Mouse (Mus musculus) kidney, adult 2 months (tissue): ENCODE results near the gene Agbl4. TPM values are rescaled to one million over a fixed set of nuclear protein-coding genes. Genes with fewer than 3 reads are reported as not detected.

Source experiments
- DNase-seq: peaks from one replicate; pipeline ENCODE4 v3.0.0; 2021
- H3K27ac ChIP-seq: fragments of 200-500 bp; 2 replicates; pipeline ENCODE4 v1.5.1; 2012; ENCODE audit warnings: low read depth, low read length, control low read depth, inconsistent platforms; ENCODE audit not compliant: insufficient read depth
- H3K27me3 ChIP-seq: fragments of 200-500 bp; replicated peaks from 2 replicates; pipeline ENCODE4 v1.6.1; 2012; ENCODE audit warnings: mild to moderate bottlenecking, moderate library complexity, low read length, inconsistent platforms; ENCODE audit not compliant: control insufficient read depth, insufficient read depth
- H3K36me3 ChIP-seq: fragments of 200-500 bp; 2 replicates; pipeline ENCODE4 v1.6.1; 2012; ENCODE audit warnings: mild to moderate bottlenecking, moderate library complexity, low read length, inconsistent platforms; ENCODE audit not compliant: control insufficient read depth, insufficient read depth
- H3K4me1 ChIP-seq: fragments of 200-500 bp; 2 replicates; pipeline ENCODE4 v1.6.1; 2011; ENCODE audit warnings: low read length; ENCODE audit not compliant: control insufficient read depth, insufficient read depth
- H3K4me3 ChIP-seq: fragments of 200-500 bp; 2 replicates; pipeline ENCODE4 v1.5.1; 2011; ENCODE audit warnings: mild to moderate bottlenecking, low read depth, low read length, control low read depth; ENCODE audit not compliant: insufficient read depth
- CTCF ChIP-seq: fragments of 200-500 bp; conservative IDR thresholded peaks from 2 replicates; pipeline ENCODE4 v1.5.1; 2011; ENCODE audit warnings: low read depth, mild to moderate bottlenecking, control low read depth, low read length, moderate library complexity, mixed read lengths; ENCODE audit not compliant: insufficient read depth, insufficient read length
- POLR2A ChIP-seq: fragments of 200-500 bp; IDR thresholded peaks from one replicate; pipeline ENCODE4 v1.6.1; 2011; ENCODE audit warnings: low read depth, low read length, control low read depth
- WGBS: fragments of 180-500 bp; shearing (Covaris S2); methylation state at CpG from one replicate; pipeline ENCODE4 v1.1.7; 2018; 5-methylcytosine and 5-hydroxymethylcytosine counted together
- polyA plus RNA-seq: library from polyadenylated mRNA; depleted of rRNA; stranded (reverse); fragments of >200 nt; gene quantifications from 2 replicates; pipeline ENCODE4 v1.2.3, GENCODE M21; 2012

The Agbl4 gene
- polyA plus RNA-seq, 1 experiment, result 0.16 TPM

- Histone ChIP-seq H3K4me3 (no peak overlapping the region), H3K27me3 (no peaks in the 10 kb centered on the region; the same call in 1 of the 2 replicates), H3K36me3 (no peaks in the 10 kb centered on the region), H3K27ac (no peak overlapping the region), H3K4me1 (0 out of 2 replicates have a peak, but pooled peaks cover 2% of the 10 kb centered on the region)
- 87% methylated on average over 2 of the region's 2 CpGs for WGBS
- TF ChIP-seq CTCF, result no peak
- TF ChIP-seq POLR2A, result no peak
- DNase-seq, result no peak
Measured at GRCm38 (mm10) chr4:111504952-111505351, 1107.5 kb downstream of the Agbl4 start.

- DNase-seq, result peak; percentile 10
- H3K36me3 ChIP-seq, result no peaks in the 10 kb centered on the region
- WGBS, result 14% methylated on average over 2 of the region's 2 CpGs
- no peak overlapping the region for H3K4me3 ChIP-seq
- TF ChIP-seq POLR2A (no peak), CTCF (no peak; the same call in 1 of the 2 replicates)
- H3K4me1 ChIP-seq, result 0 out of 2 replicates have a peak, but pooled peaks cover 2% of the 10 kb centered on the region
- no peaks in the 10 kb centered on the region for H3K27me3 ChIP-seq
- no peak overlapping the region for H3K27ac ChIP-seq
Measured at GRCm38 (mm10) chr4:111510129-111510528, 1112.7 kb downstream of the Agbl4 start.

- no peak for DNase-seq
- Histone ChIP-seq H3K27me3 (no peaks in the 10 kb centered on the region), H3K4me1 (0 out of 2 replicates have a peak, but pooled peaks cover 2% of the 10 kb centered on the region), H3K27ac (no peak overlapping the region), H3K4me3 (no peak overlapping the region), H3K36me3 (no peaks in the 10 kb centered on the region)
- 41% methylated on average over 3 of the region's 3 CpGs for WGBS
- TF ChIP-seq CTCF (no peak), POLR2A (no peak)
Measured at GRCm38 (mm10) chr4:111513921-111514320, 1116.5 kb downstream of the Agbl4 start.

- H3K27me3 ChIP-seq, result no peaks in the 10 kb centered on the region
- no peaks in the 10 kb centered on the region for H3K4me1 ChIP-seq
- no peak overlapping the region for H3K4me3 ChIP-seq
- H3K27ac ChIP-seq, result no peak overlapping the region
- TF ChIP-seq POLR2A (no peak), CTCF (no peak)
- DNase-seq, result no peak
- WGBS, result 93% methylated on average over 2 of the region's 2 CpGs
- H3K36me3 ChIP-seq, result no peaks in the 10 kb centered on the region
Measured at GRCm38 (mm10) chr4:111516136-111516535, 1118.7 kb downstream of the Agbl4 start.

GRCm38 (mm10) chr4:111517063-111517792, 1119.8 kb downstream of the Agbl4 start:
- no peak overlapping the region for H3K27ac ChIP-seq
- H3K4me3 ChIP-seq, result no peak overlapping the region
- no peaks in the 10 kb centered on the region for H3K36me3 ChIP-seq
- WGBS, result 61% methylated on average over 4 of the region's 4 CpGs
- DNase-seq, result no peak
- H3K4me1 ChIP-seq, result no peaks in the 10 kb centered on the region
- no peaks in the 10 kb centered on the region for H3K27me3 ChIP-seq
- TF ChIP-seq POLR2A (no peak), CTCF (no peak)

- no peak overlapping the region for H3K27ac ChIP-seq
- H3K36me3 ChIP-seq, result no peaks in the 10 kb centered on the region
- no peak overlapping the region for H3K4me3 ChIP-seq
- 88% methylated on average over 4 of the region's 4 CpGs for WGBS
- no peaks in the 10 kb centered on the region for H3K27me3 ChIP-seq
- no peaks in the 10 kb centered on the region for H3K4me1 ChIP-seq
- TF ChIP-seq CTCF (no peak), POLR2A (no peak)
- no peak for DNase-seq
Measured at GRCm38 (mm10) chr4:111518191-111518590, 1120.7 kb downstream of the Agbl4 start.

GRCm38 (mm10) chr4:111519267-111519666, 1121.8 kb downstream of the Agbl4 start:
- no peaks in the 10 kb centered on the region for H3K27me3 ChIP-seq
- H3K4me3 ChIP-seq, result no peak overlapping the region
- no peak overlapping the region for H3K27ac ChIP-seq
- H3K36me3 ChIP-seq, result no peaks in the 10 kb centered on the region
- H3K4me1 ChIP-seq, result no peaks in the 10 kb centered on the region
- DNase-seq, result no peak
- 41% methylated on average over 3 of the region's 3 CpGs for WGBS
- TF ChIP-seq POLR2A, result no peak
- TF ChIP-seq CTCF, result no peak
